Mouse (Mus musculus) kidney, embryonic 14.5 days (tissue): Measurements from ENCODE around the gene Eml5. TPM values are rescaled to one million over a fixed set of nuclear protein-coding genes. Genes with fewer than 3 reads are reported as not detected.

ENCODE experiments used
- ATAC-seq: fragments of 200-750 bp; cut with Nextera tagmentation; 2 replicates; pipeline ENCODE4 v1.8.0; 2017; ENCODE audit warnings: moderate number of reproducible peaks, mild to moderate bottlenecking, moderate TSS enrichment, moderate library complexity; ENCODE audit not compliant: low FRiP score, low TSS enrichment
- H3K27ac ChIP-seq: fragments of 300-500 bp; sonication (generic); 2 replicates; pipeline ENCODE4 v1.5.1; 2014; ENCODE audit warnings: low read depth, mild to moderate bottlenecking, low read length, moderate library complexity, mixed read lengths
- H3K27me3 ChIP-seq: fragments of 300-500 bp; sonication (generic); 2 replicates; pipeline ENCODE4 v1.6.1; 2014; ENCODE audit warnings: mild to moderate bottlenecking, low read length; ENCODE audit not compliant: control insufficient read depth, insufficient read depth
- H3K36me3 ChIP-seq: fragments of 300-500 bp; sonication (generic); 2 replicates; pipeline ENCODE4 v1.6.1; 2014; ENCODE audit warnings: low read length, mixed read lengths; ENCODE audit not compliant: control insufficient read depth, insufficient read depth
- H3K4me1 ChIP-seq: fragments of 300-500 bp; sonication (generic); 2 replicates; pipeline ENCODE4 v1.6.1; 2014; ENCODE audit warnings: low read length, mixed read lengths; ENCODE audit not compliant: control insufficient read depth, insufficient read depth
- H3K4me2 ChIP-seq: fragments of 300-500 bp; sonication (generic); replicated peaks from 2 replicates; pipeline ENCODE4 v1.6.1; 2014; ENCODE audit warnings: low read depth, mild to moderate bottlenecking, low read length
- H3K4me3 ChIP-seq: fragments of 300-500 bp; sonication (generic); 2 replicates; pipeline ENCODE4 v1.5.1; 2014; ENCODE audit warnings: mild to moderate bottlenecking, low read length
- H3K9ac ChIP-seq: fragments of 300-500 bp; sonication (generic); 2 replicates; pipeline ENCODE4 v1.6.1; 2014; ENCODE audit warnings: low read depth, mild to moderate bottlenecking, low read length, moderate library complexity
- H3K9me3 ChIP-seq: fragments of 300-500 bp; sonication (generic); 2 replicates; pipeline ENCODE4 v1.6.1; 2016; ENCODE audit warnings: low read length; ENCODE audit not compliant: control insufficient read depth
- WGBS: fragments of 180-500 bp; shearing (Covaris S2); extraction: QIAGEN DNeasy Blood & Tissue Kit; methylation state at CpG from one replicate; pipeline ENCODE4 v1.1.7; 2014; 5-methylcytosine and 5-hydroxymethylcytosine counted together
- polyA plus RNA-seq: library from polyadenylated mRNA; unstranded; fragments of >200 nt; fragmentation: Nextera tagmentation; extraction: Ambion mirVana; gene quantifications from 2 replicates; pipeline ENCODE4 v1.2.1, GENCODE M21; 2014

Gene Eml5
- polyA plus RNA-seq, 1 experiment from 2014 or later, result 3.6 TPM

DNA sequence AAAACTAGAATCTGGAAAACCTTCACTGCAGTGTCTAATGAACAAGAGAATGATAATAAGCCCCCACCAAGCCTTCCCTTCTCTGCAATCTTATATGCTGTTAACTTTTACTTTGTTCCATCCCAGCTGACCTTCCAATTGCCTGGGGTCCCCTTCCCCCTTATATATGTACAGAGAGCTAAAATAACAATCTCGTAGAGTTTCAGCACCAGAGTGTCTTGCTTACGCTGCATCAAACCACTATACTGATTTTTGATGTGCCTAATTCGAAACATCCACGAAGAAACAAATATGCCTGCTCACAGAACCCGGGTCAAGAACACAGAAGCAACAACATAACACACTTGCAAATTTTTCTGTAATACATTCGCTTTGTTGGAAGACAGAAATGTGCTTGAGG is 1.6 kb downstream of the Eml5 start:
- no peak for ATAC-seq
- no peaks in the 10 kb centered on the region for H3K36me3 ChIP-seq
- H3K4me3 ChIP-seq, result peak overlapping the region; percentile 72; the same call in 1 of the 2 replicates
- no peaks in the 10 kb centered on the region for H3K9me3 ChIP-seq
- H3K9ac ChIP-seq, result no peak overlapping the region
- H3K4me1 ChIP-seq, result no peaks in the 10 kb centered on the region
- WGBS, result 67% methylated on average over 6 of the region's 6 CpGs
- no peak overlapping the region; the same call in 1 of the 2 replicates for H3K4me2 ChIP-seq
- no peak overlapping the region for H3K27ac ChIP-seq
- peaks cover 6% of the 10 kb centered on the region for H3K27me3 ChIP-seq

DNA sequence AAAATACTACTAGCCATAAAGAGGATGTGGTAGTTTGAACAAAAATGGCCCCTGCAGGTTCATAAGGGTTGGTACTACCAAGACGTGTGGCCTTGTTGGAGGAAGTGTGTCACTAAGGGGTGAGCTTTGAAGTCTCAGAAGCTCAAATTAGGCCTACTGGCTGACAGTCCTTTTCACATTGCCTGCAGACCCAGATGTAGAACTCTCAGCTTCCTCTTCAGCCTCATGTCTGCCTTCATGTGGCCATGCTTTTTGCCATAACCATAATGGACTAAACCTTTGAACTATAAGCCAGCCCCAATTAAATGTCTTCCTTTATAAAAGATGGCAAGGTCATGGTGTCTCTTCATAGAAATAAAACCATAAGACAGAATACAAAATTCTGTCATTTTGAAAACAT is 4.5 kb downstream of the Eml5 start:
- Histone ChIP-seq H3K36me3 (no peaks in the 10 kb centered on the region), H3K27me3 (peaks cover 6% of the 10 kb centered on the region), H3K4me2 (no peak overlapping the region), H3K4me1 (no peaks in the 10 kb centered on the region), H3K4me3 (no peak overlapping the region), H3K9ac (no peak overlapping the region), H3K9me3 (no peaks in the 10 kb centered on the region; the same call in 1 of the 2 replicates), H3K27ac (no peak overlapping the region)
- no peak for ATAC-seq
- WGBS, result 42% methylated on average over 1 of the region's 1 CpGs

DNA sequence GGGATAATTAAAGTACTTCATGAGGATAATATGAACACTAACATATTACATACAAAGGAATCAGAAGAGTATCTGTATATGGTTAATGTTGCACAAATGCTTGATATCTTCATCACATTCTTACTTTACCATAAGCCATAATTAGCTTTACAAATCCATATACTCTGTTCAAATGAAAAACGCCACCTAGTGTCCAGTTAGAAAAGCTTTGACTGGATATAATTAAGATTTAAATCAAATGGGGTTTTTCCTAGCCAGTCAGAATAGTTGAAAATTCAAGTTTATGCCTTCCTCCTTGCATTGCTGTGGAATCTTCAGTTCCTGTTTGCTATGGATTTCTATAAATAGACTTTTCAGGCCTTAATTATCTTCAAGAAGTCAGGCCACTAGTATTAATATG is 16.8 kb downstream of the Eml5 start:
- Histone ChIP-seq H3K4me3 (no peak overlapping the region), H3K27me3 (no peaks in the 10 kb centered on the region), H3K9me3 (no peaks in the 10 kb centered on the region), H3K4me2 (no peak overlapping the region), H3K36me3 (no peaks in the 10 kb centered on the region), H3K27ac (no peak overlapping the region), H3K9ac (no peak overlapping the region), H3K4me1 (no peaks in the 10 kb centered on the region)
- ATAC-seq, result no peak
- WGBS, result 2% methylated on average over 1 of the region's 1 CpGs

DNA sequence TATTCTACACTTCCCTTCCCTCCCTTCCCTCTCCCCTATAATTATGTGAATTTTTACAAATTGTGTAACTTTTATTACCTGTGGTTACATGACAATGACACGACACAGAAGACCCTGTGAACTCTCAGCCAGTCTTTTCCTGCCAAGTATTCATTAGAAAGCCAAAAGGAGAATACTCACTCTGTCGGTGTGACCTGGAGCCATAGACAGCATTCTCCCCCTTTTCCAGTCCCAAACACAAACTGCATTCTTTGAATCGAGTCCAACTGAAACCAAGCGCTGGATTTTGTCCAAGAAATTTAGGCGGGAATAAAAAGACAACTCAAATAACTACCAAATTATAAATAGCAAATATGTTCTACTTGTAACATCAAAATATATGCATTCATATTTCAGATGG is 19.5 kb downstream of the Eml5 start:
- Histone ChIP-seq H3K36me3 (no peaks in the 10 kb centered on the region), H3K9ac (no peak overlapping the region), H3K4me1 (no peaks in the 10 kb centered on the region), H3K4me3 (no peak overlapping the region), H3K9me3 (no peaks in the 10 kb centered on the region), H3K4me2 (no peak overlapping the region), H3K27me3 (no peaks in the 10 kb centered on the region), H3K27ac (no peak overlapping the region)
- no peak for ATAC-seq
- 63% methylated on average over 5 of the region's 5 CpGs for WGBS

DNA sequence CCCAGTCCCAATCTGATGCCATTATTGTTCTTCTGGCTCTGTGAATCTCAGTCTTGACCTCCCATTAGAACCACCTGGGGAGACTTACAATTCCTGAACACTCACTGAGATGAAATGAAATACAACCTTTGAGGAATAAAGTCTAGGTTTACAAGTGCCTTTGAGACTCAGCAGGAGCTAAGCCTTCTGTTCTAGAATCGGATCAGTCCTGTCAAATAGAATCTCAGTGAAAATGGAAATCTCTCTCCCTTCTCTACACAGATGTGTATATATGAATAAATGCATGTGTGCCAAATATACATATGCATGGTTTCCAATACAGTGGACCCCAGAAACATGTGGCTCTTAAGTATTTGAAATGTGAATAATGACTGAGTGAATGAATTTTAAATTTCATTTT is 22.6 kb downstream of the Eml5 start:
- no peaks in the 10 kb centered on the region for H3K4me1 ChIP-seq
- H3K9me3 ChIP-seq, result no peaks in the 10 kb centered on the region
- H3K27me3 ChIP-seq, result no peaks in the 10 kb centered on the region
- ATAC-seq, result no peak
- H3K36me3 ChIP-seq, result no peaks in the 10 kb centered on the region
- H3K27ac ChIP-seq, result no peak overlapping the region
- no peak overlapping the region for H3K4me3 ChIP-seq
- no peak overlapping the region for H3K4me2 ChIP-seq
- WGBS, result 86% methylated on average over 1 of the region's 1 CpGs
- no peak overlapping the region for H3K9ac ChIP-seq

DNA sequence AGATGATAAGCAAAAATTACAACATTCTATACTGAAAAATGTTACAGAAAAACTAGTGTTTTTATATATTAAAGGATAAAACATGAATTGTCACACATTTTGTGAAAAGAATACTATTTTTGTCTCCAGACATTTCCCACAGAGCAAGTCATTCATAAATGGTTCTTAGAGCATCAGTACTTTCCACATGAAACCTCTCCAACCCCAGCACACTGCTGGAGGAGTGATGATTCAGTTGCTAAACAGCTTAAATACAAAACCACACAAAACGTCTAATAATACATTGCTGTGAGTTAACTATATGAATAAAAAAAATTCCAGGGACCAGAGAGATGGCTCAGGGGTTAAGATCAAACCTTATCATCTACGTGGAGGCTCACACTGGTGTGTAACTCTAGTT is 26.1 kb downstream of the Eml5 start:
- Histone ChIP-seq H3K9ac (no peak overlapping the region), H3K4me2 (no peak overlapping the region), H3K4me1 (no peaks in the 10 kb centered on the region), H3K27ac (no peak overlapping the region), H3K4me3 (no peak overlapping the region), H3K9me3 (no peaks in the 10 kb centered on the region), H3K27me3 (no peaks in the 10 kb centered on the region), H3K36me3 (no peaks in the 10 kb centered on the region)
- no peak for ATAC-seq
- WGBS, result 66% methylated on average over 2 of the region's 2 CpGs

DNA sequence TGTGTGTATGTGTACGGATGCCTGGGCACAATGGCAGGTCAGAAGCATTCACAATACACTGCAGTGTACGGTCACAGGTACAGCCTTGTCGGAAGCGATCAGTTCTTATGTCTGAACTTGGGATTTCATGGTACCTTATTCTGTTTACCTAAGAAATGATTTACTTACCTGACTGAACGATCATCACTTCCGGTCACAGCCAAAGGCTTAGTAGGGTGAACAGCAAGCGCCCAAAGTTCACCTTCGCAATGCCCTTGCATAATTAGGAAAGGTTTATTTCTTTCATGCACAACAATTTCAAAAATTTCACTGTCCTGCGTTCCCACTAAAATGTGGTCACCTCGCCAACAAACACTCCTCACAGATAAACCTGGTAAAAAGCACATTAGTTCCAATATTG is 28.4 kb downstream of the Eml5 start:
- Histone ChIP-seq H3K9ac (no peak overlapping the region), H3K9me3 (no peaks in the 10 kb centered on the region), H3K4me2 (no peak overlapping the region), H3K27me3 (no peaks in the 10 kb centered on the region), H3K4me3 (no peak overlapping the region), H3K4me1 (no peaks in the 10 kb centered on the region), H3K27ac (no peak overlapping the region), H3K36me3 (no peaks in the 10 kb centered on the region)
- 90% methylated on average over 10 of the region's 10 CpGs for WGBS
- no peak for ATAC-seq

DNA sequence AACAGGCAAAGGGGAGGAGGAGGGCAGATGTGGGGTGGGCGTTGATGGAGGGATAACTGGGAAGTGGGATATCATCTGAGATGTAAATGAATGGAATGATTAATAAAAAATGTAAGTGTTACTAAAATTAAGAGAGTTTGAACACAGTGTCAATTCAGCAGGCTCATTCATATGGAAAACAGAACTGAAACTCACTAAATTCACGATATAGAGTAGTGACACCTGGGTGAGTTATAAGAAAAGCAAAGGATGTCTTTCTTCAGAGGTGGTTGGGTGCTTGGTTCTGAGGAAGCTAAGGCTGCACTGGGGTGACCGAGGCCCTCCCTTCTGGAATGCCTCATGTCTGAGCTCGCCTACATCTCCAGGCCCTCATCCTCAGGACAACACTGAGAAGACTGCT is 37.8 kb downstream of the Eml5 start:
- Histone ChIP-seq H3K4me2 (no peak overlapping the region), H3K9me3 (no peaks in the 10 kb centered on the region), H3K27me3 (no peaks in the 10 kb centered on the region), H3K9ac (no peak overlapping the region), H3K36me3 (no peaks in the 10 kb centered on the region), H3K4me1 (no peaks in the 10 kb centered on the region), H3K27ac (no peak overlapping the region), H3K4me3 (no peak overlapping the region)
- no peak for ATAC-seq
- WGBS, result 89% methylated on average over 4 of the region's 4 CpGs

DNA sequence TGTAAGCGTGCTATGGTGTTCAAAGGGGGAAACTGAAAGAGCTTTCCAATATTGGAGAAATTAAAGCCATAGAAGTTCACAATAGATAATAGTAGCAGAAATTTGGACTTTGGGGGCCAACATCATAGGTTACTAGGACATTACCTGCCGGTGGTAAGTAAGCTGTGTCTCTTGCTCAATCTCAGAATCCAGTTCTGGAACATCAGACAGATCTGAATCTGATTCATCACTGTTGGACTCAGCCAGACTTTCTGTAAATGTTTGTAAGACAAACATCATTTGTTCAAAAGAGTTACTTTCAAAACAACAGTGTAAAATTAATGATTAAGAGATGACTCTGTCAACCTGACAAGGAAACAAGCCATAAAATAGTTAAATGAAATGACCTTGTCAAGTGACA is 41.0 kb downstream of the Eml5 start:
- no peak overlapping the region for H3K4me2 ChIP-seq
- H3K27me3 ChIP-seq, result no peaks in the 10 kb centered on the region
- no peaks in the 10 kb centered on the region for H3K4me1 ChIP-seq
- no peak overlapping the region for H3K27ac ChIP-seq
- no peak overlapping the region for H3K4me3 ChIP-seq
- H3K9ac ChIP-seq, result no peak overlapping the region
- ATAC-seq, result no peak
- no peaks in the 10 kb centered on the region for H3K9me3 ChIP-seq
- 92% methylated on average over 2 of the region's 2 CpGs for WGBS
- no peaks in the 10 kb centered on the region for H3K36me3 ChIP-seq

DNA sequence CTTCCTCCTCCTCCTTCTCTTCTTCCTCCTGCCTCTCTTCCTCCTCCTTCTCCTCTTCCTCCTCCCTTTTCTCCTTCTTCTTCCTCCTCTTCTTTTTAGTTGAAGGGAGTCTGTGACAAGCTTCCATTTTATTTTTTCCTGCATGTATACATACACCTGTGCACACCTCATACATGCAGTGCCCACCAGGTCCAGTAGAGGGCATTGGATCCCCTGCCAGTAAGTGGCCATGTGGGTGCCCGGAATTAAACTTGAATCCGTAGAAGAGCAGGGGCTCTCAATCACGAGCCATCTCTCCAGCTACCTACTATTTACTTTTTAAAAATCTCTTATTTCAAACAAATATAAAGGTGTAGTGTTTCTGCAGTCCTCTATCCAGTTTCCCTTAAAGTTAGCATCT is 50.5 kb downstream of the Eml5 start:
- H3K4me2 ChIP-seq, result no peak overlapping the region
- H3K36me3 ChIP-seq, result no peaks in the 10 kb centered on the region
- 27% methylated on average over 3 of the region's 3 CpGs for WGBS
- H3K9ac ChIP-seq, result no peak overlapping the region
- H3K4me1 ChIP-seq, result no peaks in the 10 kb centered on the region
- no peak for ATAC-seq
- no peaks in the 10 kb centered on the region for H3K9me3 ChIP-seq
- H3K27ac ChIP-seq, result no peak overlapping the region
- H3K4me3 ChIP-seq, result no peak overlapping the region
- H3K27me3 ChIP-seq, result no peaks in the 10 kb centered on the region
